Mouse (Mus musculus) spleen, embryonic (tissue): ENCODE measurements at regions not wholly inside any gene's neighbourhood (a gene's known extent, or its start where the extent isn't known, plus 50 kb on each side); places are given as distances from the start of the nearest gene placed in this dataset.

Source experiments
- CTCF ChIA-PET: fragments of 350-600 bp; sonication (Branson Sonifier 250); formaldehyde crosslinking; loops from one replicate; lab custom pipeline; 2022; lab: Charles Lee

DNA sequence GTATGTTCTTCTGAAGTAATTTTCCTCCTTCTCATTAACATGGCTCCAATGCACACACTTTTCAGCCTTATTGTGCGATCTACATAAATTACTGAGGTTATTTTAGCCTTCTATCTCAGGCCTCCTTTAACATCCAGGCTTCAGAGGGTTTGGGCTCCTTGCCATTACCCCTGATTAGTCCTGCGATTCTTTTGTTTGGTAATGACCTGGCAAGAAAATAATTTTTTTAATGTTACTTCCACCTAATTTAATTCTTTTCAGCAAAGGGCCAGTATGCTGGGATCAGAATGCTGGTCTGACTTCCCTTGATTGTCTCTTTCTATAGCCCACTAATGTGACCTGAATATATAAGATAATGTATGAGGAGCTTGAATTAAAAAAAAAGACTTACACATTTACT lies 739.4 kb downstream of the Tbl1xr1 start:
- CTCF ChIA-PET = no interaction called here

GRCm38 (mm10) chr3:22826485-22826884 lies 750.0 kb downstream of the Tbl1xr1 start:
- CTCF ChIA-PET = interaction anchor here (0.6 kb wide), 1 partner anchor 47 kb away, joined by 3 read pairs; no protein-coding TSS in a partner anchor

- CTCF ChIA-PET = no interaction called here
These were observed 762.5 kb downstream of the Tbl1xr1 start for GRCm38 (mm10) chr3:22838986-22839385.

DNA sequence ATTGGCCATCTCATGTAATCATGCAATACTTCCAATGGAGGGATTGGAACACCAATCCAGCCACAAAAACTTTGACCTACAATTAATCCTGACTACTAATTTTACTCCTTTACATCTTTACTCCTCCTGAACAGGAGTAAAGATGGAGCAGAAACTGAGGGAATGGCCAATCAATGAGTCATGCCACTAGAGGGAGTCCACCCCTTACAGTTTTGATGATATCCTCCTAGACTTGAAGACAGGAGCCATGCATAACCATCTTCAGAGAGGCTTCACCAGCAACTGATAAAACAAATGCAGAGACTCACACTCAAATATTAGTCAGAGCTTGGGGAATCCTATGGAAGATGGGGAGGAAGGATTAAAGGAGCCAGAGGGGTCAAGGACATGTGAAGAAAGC lies 774.0 kb downstream of the Tbl1xr1 start:
- CTCF ChIA-PET = no interaction called here

- CTCF ChIA-PET = no interaction called here
These were observed 787.1 kb downstream of the Tbl1xr1 start for GRCm38 (mm10) chr3:22863595-22863994.

DNA sequence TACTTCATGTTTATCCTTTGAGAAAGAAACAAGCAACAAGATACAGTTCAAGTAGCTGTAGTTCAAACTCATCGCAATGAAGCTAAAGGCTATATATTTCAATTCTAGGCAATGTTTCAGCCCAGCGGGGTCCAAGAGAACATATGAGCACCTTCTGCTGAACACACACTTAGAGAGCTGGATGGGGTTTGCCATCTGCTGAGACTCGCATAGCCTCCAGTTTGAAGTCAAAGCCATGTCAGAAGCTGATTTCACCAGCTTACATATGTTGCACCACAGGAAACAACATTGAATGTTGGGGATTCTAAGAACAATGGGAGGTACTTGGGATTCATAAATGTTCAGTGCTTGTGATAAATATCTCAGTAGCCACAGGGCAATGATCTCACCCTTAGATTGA lies 801.4 kb downstream of the Tbl1xr1 start:
- CTCF ChIA-PET = no interaction called here

DNA sequence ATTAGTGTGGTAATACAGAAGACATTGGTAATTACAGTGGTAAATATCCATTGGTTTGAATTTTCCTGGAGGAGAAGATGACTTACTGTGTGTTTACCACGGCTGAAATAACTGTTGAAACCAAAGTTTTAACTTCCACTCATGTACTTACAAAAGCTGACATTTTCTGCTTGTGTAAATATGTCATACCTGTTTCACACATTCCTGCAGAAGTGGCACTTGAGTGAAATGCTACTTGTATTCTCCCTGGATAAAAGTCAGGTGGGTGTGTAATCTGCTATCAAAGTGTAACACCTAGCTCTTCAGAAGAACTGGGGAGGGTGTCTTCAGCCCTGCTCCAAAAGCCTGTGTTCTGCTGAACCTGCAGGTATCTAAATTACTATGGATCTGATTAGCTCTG lies 816.3 kb downstream of the Tbl1xr1 start:
- CTCF ChIA-PET = no interaction called here

DNA sequence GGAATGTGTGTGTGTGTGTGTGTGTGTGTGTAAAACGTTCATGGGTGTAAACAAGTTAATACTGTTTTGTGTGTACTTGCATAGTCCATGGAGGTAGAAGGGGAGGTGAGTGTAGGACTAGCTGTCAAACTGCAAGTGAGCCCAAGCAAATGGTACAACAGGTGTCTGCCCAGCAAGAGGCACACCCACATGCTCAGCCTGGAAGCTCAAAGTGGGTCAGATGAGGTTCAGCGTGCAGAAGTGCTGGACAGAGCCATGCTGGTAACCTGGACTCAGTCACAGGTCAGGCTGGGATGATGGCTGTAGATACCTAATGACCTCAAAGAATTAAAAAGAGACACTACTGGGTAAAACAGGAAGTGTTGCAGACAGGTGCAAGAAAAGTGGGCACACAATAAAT lies 821.2 kb downstream of the Tbl1xr1 start:
- CTCF ChIA-PET = no interaction called here

DNA sequence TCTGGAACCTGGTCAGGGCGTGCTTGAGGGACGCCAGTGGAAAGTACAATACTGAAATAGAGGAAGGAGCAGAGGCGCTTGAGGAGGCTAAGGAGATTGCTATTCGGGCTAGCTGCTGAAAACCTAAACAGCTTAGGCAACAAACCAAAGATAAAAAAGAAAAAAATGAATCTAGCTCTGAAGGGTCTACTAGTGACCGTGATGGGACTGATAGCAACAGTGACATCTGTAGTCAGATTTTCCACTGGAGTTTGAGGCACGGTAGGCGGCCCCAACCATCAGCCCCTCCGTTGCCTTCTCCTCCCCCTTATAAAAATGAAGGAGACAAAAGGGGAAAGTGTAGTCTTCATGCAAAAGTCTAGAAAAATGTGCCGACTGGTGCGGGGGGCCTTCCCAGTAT lies 824.5 kb downstream of the Tbl1xr1 start:
- CTCF ChIA-PET = no interaction called here

GRCm38 (mm10) chr3:22928970-22929369 lies 852.5 kb downstream of the Tbl1xr1 start:
- CTCF ChIA-PET = no interaction called here

DNA sequence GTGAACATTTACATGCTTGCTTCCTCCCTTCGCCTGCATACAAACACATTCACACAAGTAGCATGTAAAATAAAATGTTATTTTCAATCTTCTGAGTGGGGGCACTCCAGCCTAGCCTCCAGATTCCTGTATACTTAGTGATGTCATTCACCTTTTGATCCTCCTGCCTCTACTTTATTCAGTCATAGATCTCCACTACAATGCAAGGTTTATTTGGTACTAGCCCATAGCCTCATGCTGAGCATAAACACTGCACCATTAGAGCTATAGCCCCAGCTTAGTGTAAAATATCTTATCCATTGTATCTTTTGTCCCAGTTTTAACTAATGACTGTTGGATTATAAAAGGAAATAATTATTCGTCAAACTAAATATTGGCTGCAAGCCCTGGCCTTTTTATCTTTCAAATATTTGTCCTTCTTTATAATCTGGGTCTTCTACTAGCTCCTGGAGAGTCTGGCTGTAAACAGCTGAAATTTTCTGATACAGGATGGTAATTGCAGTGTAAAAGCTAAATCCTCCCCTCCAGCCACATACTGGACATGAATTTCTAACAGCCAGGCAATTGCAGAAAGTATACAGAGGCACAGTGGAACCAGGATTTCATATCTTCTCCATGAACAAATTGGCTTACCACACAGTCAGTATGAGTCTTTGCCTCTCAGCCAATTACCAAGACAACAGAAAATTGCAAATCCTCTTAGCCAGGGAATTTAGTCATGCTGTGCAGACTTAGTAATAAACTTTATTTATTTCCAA lies 853.5 kb downstream of the Tbl1xr1 start:
- CTCF ChIA-PET = no interaction called here

GRCm38 (mm10) chr3:22945646-22946045 lies 869.2 kb downstream of the Tbl1xr1 start:
- CTCF ChIA-PET = interaction anchor here (0.6 kb wide), 1 partner anchor 10 kb away, joined by 3 read pairs; no protein-coding TSS in a partner anchor

GRCm38 (mm10) chr3:22947181-22947580 lies 870.7 kb downstream of the Tbl1xr1 start:
- CTCF ChIA-PET = no interaction called here

- CTCF ChIA-PET = no interaction called here
These were observed 871.8 kb downstream of the Tbl1xr1 start for GRCm38 (mm10) chr3:22948168-22948768.

GRCm38 (mm10) chr3:22957422-22957821 lies 881.0 kb downstream of the Tbl1xr1 start:
- CTCF ChIA-PET = no interaction called here

GRCm38 (mm10) chr3:22972681-22973080 lies 896.2 kb downstream of the Tbl1xr1 start:
- CTCF ChIA-PET = no interaction called here

DNA sequence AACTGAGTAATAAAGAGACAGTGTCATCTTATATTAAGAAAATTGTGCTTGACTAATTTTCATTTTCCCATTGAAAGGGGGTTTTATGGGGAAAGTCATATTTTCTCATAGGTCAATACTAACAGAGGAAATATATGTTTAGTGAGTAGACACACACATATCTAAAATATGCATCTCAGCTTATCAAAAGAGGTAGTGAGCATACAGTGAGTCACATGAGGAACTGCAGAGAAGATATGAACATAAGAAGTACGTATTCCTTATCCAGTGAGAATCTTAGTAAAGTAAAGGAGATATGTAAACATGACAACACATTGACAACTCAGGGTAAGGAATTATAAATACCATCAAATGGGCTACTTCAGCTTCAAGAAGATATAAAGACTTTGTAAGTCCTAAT lies 900.3 kb downstream of the Tbl1xr1 start:
- CTCF ChIA-PET = no interaction called here

DNA sequence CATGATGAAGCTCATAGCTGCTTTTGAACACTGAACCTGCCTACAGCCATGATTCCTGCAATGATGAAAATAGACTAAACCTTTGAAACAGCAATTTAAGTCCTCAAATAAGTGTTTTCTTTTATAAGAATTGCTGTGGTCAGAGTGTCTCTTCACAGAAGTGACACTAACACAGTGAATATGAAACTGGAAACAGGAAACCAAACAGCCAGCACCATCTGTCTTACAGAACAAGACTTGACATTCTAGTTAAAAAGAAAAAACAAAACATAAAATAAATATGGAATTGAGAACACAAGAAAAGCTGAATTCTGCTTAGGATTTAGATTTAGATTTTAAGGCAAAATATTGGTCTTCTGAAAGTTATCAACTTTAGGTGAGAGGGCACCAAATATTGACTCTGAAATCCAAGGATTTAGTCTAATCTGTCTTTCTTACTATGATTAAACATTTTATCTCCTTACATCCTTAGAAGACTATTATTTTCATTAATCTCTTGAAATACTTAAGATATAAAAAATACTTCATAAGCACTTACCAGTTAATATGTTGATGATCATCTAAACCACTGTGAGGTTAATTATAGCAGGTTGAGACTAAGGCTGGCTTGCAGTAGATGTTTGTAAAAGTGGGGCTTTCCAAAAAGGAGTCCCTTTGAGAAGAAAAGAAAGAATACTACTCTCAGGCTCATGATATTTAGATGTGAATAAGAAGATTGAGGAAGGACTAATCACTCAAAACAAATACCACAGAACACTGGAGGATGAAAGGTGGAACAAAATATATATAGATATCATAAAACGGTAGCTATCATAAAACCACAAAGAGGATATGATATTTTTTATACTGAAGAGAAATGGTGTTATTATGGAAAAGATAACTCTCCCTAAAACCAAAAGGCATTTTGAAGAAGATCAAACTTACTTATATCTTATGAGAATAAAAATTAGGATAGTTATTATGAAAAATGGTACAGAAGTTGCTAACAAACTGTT lies 903.7 kb downstream of the Tbl1xr1 start:
- CTCF ChIA-PET = no interaction called here

DNA sequence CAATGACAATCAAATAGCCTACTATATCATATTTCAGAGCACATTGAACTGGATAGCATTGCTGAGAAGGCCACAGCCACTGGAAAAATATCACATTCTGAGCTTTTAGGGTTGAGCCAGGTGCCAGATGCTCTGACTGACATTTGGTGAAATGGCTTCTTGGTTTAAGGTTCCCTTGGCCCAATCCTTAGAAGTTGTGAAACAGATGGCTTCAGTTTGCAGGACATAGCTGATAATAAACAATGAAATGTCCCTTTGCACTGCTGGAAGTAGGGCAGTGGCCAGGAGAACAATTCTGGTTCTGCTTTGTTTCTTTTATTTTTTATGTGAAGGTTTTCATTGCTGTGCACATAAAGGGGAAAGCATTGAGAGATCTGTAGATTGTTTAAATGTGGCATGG lies 906.0 kb downstream of the Tbl1xr1 start:
- CTCF ChIA-PET = no interaction called here

DNA sequence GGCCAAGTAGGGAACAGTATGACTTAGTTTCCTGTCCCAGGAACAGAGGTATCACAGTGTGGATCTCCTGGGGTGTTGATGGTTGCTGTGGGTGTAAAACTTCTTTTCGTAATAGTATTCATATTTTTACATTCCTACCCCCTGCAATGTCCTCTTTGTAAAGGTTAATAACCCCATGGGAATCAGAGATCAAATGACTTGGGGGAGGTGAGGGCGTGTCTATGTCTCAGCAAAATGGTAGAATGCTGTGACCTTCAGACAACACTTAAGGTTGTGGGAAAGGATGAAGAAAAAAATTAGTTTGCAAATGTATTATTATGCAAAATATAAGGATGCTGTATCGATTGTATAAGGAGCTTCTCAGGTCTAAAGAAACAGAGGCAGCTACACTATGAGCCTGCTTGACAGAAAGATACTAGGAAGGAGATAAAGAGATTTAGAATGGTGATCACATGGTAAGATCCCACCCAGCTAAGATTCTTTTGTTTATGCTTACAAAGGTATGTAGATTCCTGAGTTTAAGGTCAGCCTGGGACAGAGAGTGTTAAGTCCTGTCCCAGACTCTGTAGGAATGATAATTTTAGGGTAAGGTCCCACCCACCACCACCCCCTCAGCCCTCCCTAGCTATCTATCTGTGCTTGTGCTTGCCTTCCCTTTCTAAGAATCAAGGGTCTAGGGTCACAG lies 913.8 kb downstream of the Tbl1xr1 start:
- CTCF ChIA-PET = interaction anchor here (0.6 kb wide), 1 partner anchor 34 kb away, joined by 3 read pairs; no protein-coding TSS in a partner anchor

- CTCF ChIA-PET = no interaction called here
These were observed 918.8 kb downstream of the Tbl1xr1 start for GRCm38 (mm10) chr3:22995228-22995627.
